Mouse (Mus musculus): ENCODE results near the gene Zfp800.

The Zfp800 gene

GRCm38 (mm10) chr6:28315208-28315607 is 82.6 kb downstream of the Zfp800 start:
- no peak for DNase-seq (ENCODE audit: low spot score in 2 of 2)

GRCm38 (mm10) chr6:28312067-28312466 is 85.7 kb downstream of the Zfp800 start:
- DNase-seq (ENCODE audit: low spot score in 2 of 2), result no peak

DNA sequence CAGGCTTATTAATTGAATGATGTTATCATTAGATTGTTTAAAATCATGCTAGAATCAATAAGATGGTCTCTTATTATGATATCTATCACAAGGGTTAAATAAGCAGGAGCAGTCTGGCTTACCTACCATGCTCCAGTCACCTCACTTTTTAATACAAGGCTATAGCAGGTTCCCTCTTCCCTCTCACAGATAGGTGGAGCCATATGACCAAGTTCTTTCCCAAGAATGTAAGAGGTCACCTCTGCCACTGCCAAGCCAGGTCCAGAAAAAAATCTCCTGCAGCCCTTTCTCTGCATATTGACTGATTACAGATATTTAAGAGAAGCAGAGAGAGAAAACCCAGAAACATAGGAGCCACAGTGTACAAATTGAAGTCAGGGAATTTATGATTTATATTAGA is 88.1 kb downstream of the Zfp800 start:
- no peak for DNase-seq (ENCODE audit: low spot score in 2 of 2)

GRCm38 (mm10) chr6:28308929-28309328 is 88.9 kb downstream of the Zfp800 start:
- no peak for DNase-seq (ENCODE audit: low spot score in 2 of 2)

GRCm38 (mm10) chr6:28306702-28307101 is 91.1 kb downstream of the Zfp800 start:
- DNase-seq (ENCODE audit: low spot score in 2 of 2), result no peak

- DNase-seq (ENCODE audit: low spot score in 2 of 2), result no peak
These were observed 101.5 kb downstream of the Zfp800 start for GRCm38 (mm10) chr6:28296306-28296705.

- no peak for DNase-seq (ENCODE audit: low spot score in 2 of 2)
These were observed 102.2 kb downstream of the Zfp800 start for GRCm38 (mm10) chr6:28295581-28295980.

- no peak for DNase-seq (ENCODE audit: low spot score in 2 of 2)
These were observed 105.0 kb downstream of the Zfp800 start for GRCm38 (mm10) chr6:28292810-28293209.

DNA sequence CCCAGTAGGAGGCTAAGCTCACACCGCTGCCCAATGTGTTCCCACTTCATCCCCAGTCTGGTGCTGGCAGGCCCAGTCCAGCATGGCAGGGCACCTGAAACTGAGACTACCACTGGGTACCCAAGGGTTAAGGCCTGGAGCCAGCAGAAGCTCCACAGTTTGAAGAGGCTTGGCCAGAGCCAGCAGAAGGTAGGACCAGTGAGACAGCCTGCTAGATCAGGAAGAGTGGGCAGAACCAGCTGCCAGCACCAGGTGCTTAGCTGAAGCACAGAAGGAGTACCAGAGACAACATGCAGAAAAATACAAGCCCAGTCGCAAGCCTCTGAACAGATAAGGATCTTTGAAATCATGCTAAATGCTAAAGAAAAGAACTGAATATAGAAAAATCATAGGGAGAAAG is 117.9 kb downstream of the Zfp800 start:
- DNase-seq (ENCODE audit: low spot score in 2 of 2), result peak; percentile 53 to 54

DNA sequence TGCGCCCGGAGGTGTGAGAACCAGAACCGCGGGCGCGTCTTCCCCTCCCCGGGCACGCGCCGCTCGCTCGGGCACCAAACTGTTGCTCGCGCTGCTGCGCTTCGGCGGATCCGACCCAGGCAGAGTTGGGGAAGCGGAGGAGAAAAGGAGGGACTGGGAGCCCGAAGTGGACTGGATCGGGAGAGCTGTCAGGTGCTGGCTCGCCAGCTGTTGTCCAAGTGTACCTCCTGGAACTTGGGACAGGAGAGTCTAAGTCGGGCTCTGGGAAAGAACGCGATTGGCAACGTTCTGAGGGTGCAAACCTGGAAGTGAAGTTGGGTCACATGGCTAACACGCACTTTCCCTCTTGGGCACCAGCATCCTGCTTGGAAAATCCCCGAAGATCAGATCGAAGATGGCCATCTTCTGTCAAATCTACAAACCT is 135.6 kb downstream of the Zfp800 start:
- DNase-seq (ENCODE audit: low spot score in 2 of 2), result no peak

- DNase-seq (ENCODE audit: low spot score in 2 of 2), result peak; percentile 84 to 85
These were observed 136.3 kb downstream of the Zfp800 start for GRCm38 (mm10) chr6:28261307-28262197.

GRCm38 (mm10) chr6:28260425-28261191 is 137.2 kb downstream of the Zfp800 start:
- no peak for DNase-seq (ENCODE audit: low spot score in 2 of 2)

- no peak for DNase-seq (ENCODE audit: low spot score in 2 of 2)
These were observed 138.1 kb downstream of the Zfp800 start for GRCm38 (mm10) chr6:28259750-28260149.

GRCm38 (mm10) chr6:28258440-28258839 is 139.4 kb downstream of the Zfp800 start:
- DNase-seq (ENCODE audit: low spot score in 2 of 2), result no peak

DNA sequence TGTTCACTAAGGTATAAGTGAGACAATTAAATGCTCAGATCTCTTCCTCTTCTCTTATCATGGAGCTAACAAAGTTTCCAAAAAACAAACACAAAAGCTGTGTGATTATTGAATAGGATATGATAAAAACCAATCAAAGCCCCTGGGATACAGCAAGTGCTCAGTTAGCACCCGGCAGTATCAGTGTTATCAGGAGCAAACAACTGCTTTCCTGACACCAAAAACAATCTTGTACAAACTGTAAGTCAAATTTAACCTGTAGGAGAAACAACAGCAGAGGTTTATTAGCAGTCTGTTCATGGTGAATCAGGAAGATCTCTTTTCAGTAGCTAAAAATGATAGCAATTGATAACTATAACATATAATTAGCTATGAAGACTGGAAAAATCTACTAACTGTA is 140.0 kb downstream of the Zfp800 start:
- DNase-seq (ENCODE audit: low spot score in 2 of 2), result no peak

DNA sequence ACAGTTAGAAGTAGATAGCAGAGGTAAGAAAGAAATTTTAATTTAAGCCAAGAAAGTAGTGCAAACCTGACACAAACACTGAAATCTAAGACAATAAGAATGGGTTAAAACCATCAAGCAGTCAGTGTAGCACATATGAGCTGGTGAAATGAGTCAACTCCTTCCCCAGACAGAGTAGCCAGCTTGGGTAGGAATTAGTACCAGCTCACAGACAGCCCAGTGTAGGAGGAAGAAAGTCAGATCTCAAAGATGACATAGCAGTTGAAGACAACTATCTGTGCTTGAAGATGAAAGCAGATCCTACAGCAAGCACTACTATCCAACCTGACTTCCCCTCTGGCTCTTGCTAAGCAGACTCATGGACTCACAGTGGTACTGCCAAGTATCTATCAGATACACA is 145.0 kb downstream of the Zfp800 start:
- no peak for DNase-seq (ENCODE audit: low spot score in 2 of 2)

GRCm38 (mm10) chr6:28248211-28248610 is 149.6 kb downstream of the Zfp800 start:
- DNase-seq (ENCODE audit: low spot score in 2 of 2), result no peak

- no peak for DNase-seq (ENCODE audit: low spot score in 2 of 2)
These were observed 165.0 kb downstream of the Zfp800 start for GRCm38 (mm10) chr6:28232618-28233361.

DNA sequence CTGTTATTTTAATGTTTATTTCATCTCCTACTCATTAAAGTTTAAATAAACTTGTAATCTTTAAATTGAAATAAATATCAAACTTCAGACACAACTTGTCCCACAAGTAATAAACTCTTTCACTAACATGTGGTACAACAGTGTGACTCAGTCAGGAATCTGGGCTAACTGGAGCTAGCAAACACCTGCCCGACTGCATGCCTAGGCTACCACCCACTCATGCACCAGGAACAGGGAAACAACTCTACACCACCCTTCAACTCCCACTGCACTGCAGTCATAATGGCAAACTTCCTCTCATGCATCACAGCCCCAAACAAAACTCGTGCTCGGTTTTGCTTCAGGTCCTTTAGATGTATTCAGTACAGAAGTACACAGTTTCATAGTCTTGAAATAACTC is 169.7 kb downstream of the Zfp800 start:
- DNase-seq (ENCODE audit: low spot score in 2 of 2), result no peak

GRCm38 (mm10) chr6:28221017-28221416 is 176.8 kb downstream of the Zfp800 start:
- DNase-seq (ENCODE audit: low spot score in 2 of 2), result no peak

GRCm38 (mm10) chr6:28218386-28218785 is 179.4 kb downstream of the Zfp800 start:
- DNase-seq (ENCODE audit: low spot score in 2 of 2), result no peak
